Mouse (Mus musculus) thymus, postnatal 0 days (tissue): ENCODE results near the gene Blm. TPM values are rescaled to one million over a fixed set of nuclear protein-coding genes. Genes with fewer than 3 reads are reported as not detected.

Source experiments
- DNase-seq: peaks from one replicate; pipeline ENCODE4 v3.0.0-alpha.2; 2015; ENCODE audit warnings: low spot score
- polyA plus RNA-seq: library from polyadenylated mRNA; unstranded; fragments of >200 nt; fragmentation: Nextera tagmentation; extraction: Ambion mirVana; gene quantifications from 2 replicates; pipeline ENCODE4 v1.2.1, GENCODE M21; 2015

Gene Blm
- polyA plus RNA-seq, 1 experiment from 2014 or later, result 19.5 TPM

DNA sequence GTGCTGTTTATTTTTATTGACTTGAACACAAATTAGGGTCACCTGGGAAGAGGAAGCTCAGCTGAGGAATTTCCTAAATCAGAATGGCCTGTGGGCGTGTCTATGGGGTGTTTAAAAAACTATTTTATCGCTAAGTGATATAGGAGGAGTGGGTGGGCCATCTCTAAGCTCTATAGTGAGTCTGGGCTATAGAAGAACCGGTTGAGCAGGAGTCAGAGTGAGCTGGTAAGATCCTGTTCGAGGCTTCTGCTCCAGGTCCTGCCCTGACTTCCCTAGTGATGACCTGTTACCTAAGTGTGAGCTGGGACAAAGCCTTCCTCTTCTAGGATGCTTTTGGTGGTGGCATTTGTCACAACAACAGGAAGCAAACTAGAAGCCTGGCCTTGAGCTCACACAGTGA lies 94.2 kb downstream of the Blm start:
- DNase-seq, result no peak

DNA sequence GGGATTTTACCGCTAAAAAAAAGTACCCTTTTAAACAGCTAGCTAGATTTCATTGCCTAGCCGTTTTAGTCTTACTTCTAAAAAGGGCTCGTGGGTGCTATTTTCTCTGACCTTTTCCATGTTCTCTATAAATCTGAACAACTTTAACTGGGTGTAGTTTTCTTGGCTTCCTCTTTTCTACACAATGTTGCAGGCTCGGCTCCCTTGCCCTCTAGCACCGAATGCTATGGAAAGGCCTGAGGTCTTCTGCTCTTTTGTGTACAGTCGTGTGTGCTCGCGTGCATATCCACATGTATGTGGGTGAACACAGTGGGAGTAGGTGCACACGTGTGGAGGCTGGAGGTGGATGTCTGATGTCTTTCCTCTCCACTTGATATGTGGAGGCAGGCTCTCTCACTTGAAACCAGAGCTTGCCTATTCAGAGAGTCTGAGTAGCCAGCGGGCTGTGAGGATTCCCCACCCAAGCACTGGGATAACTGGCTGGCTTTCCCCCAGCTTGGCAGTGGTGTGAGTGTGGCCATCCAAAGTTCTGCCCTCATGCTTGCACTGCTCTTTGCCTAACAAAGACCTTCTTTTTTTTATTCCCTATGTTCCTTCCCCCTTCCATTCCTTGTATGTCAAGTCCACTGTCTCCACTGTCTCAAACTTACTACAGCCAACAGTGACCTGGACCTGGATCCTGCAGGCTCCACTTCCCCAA lies 95.0 kb downstream of the Blm start:
- DNase-seq, result no peak

DNA sequence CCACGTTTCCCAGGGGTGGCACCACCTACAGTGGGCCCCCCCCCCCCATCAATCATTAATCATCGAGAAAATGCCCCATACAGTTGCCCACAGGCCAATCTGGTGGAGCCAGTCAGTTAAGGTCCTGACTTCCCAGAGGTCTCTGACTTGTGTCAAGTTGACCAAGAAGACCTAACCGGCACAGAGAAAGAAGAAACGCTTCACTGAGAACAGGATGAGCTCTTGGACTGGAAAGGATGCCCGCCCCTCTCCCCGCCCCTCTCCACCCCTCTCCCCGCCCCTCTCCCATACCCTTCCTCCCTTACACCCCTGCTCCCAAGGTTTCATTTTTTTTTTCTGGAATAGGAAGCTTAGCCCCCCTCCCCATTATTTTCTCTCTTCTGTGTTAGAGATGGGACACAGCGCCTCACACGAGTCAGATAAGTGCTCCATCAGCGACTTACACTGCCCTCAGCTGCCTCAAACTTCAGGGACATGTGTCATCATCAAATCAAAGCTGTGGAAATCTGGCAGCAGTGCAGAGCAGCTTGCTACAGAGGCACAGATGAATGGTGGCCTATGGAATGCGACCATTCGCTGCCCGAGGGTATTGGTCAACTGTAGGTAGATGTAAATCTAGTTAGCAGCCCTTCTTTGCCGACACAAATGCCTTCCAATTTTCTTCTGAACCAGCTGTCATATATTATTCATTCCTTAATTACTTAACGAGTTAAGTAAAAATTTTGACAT lies 95.7 kb downstream of the Blm start:
- DNase-seq, result no peak

DNA sequence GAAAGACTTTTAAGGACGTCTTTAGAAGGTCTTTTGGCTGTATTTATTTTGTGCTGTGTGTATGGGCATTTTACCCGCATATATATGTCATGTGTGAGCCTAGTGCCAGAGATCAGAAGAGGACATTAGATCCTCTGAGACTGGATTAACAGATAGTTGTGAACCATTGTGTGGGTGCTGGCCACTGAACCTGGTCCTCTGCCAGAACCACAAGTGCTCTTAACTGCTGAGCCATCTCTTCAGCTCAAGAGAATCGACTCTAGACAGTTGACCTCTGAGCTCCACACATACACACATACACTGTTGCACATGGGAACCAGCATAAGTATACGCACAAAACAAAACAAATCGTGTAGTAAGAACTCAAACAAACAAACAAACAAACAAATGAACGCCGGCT lies 98.3 kb downstream of the Blm start:
- DNase-seq, result no peak

DNA sequence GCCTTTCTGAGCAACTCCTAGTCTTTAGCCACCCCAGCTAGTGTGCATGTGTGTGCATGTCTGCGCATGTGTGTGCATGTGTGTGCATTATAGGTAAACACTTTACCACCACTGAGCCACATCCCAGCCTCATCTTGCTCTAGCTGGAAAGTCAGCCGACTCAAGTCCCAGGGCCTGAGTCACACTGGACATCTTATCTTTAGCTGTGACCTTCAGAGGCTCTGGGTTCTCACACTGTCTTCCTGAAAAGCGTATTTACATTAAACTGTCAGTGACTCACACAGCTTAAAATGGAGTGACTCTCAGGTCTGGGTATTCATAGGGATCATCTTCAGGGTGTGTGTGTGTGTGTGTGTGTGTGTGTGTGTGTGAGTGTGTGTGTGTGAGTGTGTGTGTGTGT lies 99.3 kb downstream of the Blm start:
- DNase-seq, result no peak

DNA sequence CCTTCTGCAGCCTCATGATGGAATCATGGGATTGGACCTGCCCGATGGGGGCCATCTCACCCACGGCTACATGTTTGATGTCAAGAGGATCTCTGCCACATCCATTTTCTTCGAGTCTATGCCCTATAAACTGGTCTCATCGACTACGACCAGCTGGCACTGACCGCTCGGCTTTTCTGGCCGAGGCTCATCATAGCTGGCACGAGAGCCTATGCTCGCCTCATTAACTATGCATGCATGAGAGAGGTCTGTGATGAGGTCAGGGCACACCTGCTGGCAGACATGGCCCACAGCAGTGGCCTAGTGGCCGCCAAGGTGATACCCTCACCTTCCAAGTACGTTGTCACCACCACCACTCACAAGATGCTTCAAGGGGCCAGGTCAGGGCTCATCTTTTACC lies 105.3 kb downstream of the Blm start:
- no peak for DNase-seq

DNA sequence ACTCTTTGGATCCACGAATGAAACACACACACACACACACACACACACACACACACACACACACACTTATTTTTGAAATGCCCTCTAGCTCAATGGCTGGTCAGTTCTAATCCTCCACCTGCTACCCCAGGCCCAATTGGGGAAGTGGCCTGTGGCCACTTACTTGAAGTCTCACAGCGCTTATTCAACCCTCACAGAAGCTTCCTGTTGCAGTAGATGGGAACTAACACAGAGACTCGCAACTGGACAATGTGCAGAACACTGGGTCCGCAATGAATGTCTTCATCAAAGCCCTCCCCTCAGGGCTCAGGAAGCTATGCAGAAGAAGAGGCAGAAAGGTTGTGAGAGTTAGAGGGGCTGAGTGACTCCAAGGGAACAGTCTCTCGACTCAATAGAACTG lies 107.2 kb downstream of the Blm start:
- DNase-seq, result no peak

DNA sequence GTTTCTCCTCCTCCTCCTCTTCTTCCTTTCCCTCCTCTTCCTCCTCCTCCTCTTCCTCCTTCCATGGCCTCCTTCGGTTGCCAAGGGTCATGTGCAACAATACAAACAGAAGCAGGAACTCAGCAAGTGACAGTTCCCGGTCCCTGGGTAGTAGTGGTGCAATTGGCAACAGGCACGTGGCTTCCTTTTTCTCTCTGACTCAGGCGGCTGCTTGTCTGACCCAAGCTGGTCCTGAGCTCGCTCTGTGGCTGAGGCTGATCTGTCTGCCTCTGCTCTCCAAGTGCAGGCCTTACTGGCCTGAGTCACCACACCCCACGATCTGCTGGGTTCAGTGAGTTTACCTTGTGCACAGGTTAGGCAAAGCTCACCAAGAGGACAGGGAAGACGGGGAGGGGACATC lies 108.6 kb downstream of the Blm start:
- DNase-seq, result no peak

DNA sequence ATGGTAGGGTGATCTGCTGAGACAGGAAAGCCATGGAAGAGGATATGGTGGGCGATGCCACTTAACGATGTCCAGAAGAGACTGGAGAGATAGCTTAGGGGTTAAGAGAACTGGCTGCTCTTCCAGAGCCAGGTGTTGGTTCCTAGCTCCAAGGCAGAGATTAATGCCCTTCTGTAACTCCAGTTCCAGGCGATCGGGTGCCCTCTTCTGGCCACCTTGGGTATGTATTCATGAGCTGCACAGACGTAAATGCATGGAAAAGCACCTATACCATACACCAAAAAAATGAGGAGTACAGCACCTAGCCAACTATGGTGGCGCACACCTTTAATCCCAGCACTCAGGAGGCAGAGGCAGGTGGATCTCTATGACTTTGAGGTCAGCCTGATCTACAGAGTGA lies 110.2 kb downstream of the Blm start:
- peak; percentile 29 for DNase-seq

DNA sequence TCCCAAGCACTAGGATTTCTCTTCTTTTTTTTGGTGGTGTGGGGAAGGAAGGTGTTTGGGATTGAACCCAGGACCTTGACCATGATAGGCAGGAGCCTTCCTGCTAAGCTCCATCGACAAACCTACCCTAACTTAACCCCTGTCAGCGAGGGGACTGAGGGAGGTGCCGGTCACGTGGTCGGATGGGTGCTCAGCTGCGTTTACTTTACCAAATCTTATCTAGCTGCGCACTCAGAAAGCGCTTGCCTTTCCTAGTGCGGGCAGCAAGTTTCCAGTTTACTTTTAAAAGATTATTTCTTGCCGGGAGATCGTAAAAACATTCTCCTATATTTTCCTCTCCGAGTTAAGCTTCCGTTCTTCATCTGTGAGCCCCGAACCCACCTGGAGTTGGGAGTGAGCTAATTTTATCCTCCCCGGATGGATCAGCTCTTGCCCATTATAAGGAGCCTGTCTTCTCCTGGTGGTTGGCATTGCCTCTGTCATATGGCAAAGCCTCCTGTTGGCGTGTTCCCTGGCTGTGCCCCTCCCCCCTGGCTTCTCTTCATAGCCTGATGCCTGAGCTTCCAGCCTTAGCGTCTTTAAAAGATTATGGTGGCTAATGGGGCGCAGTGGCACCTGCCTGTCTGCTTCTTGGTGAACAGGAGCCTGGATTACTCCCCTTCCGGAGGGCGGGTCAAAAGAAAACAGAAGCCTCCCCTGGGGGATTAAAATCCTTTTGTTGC lies 112.0 kb downstream of the Blm start:
- DNase-seq, result no peak

DNA sequence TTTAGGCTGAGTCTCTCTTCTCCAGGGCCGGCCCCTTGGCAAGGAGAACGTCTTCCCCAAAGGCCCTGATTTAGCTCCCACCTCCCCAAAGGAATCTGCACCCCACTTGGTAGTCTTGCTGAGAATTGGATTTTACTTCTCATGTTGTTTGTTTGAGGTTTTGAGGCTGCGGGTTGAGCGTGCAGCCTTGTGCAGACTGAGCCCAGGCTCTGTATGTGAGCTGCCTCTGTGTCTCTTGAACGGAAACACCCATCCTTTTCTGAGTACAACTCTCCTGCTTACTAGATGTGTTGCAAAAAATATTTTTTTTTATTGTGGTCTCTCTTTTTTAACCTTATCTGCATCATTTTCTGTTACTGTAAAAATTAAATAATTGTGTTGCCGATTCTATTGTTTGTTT lies 113.3 kb downstream of the Blm start:
- no peak for DNase-seq

DNA sequence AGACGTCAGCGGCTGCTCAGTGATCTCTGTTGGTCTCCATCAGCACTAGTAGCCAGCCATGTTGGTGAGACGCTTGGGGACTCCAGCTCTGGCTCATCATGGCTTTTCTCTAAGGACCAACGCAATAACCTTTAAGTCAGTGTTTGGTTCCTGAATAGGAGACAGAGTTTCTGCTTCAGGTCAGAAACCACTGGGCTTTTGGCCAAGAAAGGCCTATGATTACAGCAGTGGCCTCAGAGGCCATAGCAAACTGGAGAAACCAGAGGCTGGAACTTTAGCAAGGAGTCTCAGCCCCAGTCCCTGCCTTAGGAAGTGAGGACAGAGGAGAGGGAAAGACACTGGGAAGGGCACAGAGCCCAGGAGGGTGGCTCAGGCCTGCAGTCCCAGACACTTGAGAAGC lies 114.3 kb downstream of the Blm start:
- no peak for DNase-seq

DNA sequence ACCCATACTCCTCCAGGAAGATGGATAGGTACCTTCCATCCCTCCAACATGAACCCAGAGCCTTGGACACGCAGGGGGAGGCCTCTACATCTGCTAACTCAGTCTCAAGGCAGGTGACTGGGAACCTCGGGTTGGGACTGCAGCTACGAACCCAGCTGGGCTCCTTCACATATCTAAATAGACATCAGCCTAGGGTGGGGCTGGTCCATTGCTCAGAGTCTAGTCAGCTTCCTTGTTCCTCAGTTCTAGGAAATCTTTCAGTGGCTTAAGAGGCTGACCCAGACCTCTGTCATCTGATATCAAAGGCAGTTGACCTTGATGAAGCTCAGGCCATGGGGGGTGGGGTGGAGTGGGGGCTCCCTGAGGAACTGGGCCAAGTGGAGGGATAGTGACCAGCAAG lies 115.6 kb downstream of the Blm start:
- DNase-seq, result no peak

DNA sequence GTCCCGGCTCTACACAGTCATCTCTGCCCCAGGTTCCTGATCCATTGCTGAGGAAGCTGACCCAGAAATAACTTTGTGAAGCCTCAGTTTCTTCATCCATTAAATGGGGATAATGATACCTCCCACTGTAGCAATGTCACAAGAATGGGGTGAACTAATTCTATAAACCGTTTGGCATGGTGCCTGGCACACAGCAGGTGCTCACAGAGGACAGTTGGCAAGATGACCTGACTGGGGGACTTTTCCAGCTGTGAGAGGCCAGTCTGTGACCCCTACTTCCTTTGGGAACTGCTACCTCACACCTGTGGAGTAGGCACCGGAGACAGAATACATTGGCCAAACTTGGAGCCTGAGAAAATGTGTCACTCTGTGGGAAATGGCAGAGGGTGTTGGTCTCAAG lies 116.9 kb downstream of the Blm start:
- no peak for DNase-seq

DNA sequence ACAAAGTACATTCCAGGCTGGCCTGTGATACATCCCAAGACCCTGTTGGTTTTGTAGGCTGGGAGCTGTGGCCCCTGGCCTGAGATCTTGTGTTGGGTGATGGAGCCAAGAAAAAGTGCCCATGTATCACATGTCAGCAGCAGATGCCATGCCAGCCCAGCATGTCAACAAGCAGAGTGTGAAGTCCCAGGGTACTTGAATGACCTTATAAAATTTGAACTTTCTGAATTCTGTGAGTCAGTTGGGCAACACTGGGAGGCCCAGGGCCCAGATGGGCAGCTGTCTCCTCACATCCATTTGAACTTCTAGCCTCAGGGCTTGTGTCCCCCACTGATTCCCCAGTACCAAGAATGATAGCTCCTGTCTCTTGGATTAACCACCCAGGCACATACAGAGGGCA lies 117.3 kb downstream of the Blm start:
- no peak for DNase-seq

DNA sequence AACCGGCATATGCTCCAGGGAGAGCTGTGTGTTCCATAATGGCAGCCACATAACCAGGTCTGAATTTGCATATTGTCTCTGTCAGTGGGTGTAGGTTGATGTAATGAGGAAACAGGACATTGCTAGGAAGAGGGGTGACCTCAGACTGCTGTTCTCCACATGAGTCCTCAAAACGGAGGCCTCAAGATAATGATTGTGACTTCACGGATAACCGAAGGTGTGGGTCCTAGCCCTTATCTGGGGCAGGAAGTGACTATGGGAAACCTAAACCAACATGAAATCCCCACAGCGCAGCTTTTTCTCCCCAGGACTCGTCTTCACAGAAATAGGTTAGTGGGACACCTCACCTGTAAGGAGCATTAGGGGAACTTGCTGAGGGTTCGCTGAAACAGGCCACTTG lies 118.0 kb downstream of the Blm start:
- DNase-seq, result peak; percentile 66

DNA sequence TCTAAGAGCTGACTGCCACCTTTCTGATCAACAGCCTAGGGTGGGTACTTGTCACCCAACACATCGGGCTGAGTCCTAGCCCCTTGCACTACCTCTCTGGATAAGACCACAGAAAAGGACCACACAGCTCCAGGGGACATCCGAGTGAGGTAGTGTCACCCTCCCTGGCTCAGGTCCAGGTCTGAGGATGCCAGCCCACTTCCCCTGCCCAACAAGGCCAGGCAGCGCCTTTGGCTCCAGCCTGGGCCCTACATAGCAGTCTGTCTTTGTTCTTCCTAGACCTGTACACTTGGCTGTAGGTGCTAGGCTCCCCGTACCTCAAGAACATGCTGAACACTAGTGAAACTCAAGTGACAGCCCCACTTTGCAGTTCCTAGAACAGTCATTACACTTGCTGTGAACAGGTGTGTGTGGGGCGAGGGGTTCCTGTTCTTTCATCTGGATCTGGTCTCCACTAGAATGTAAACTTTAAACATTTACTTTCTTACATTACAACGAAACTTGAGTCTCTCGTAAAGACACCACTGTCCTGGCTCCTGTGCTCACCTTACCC lies 120.5 kb downstream of the Blm start:
- DNase-seq, result peak; percentile 52

DNA sequence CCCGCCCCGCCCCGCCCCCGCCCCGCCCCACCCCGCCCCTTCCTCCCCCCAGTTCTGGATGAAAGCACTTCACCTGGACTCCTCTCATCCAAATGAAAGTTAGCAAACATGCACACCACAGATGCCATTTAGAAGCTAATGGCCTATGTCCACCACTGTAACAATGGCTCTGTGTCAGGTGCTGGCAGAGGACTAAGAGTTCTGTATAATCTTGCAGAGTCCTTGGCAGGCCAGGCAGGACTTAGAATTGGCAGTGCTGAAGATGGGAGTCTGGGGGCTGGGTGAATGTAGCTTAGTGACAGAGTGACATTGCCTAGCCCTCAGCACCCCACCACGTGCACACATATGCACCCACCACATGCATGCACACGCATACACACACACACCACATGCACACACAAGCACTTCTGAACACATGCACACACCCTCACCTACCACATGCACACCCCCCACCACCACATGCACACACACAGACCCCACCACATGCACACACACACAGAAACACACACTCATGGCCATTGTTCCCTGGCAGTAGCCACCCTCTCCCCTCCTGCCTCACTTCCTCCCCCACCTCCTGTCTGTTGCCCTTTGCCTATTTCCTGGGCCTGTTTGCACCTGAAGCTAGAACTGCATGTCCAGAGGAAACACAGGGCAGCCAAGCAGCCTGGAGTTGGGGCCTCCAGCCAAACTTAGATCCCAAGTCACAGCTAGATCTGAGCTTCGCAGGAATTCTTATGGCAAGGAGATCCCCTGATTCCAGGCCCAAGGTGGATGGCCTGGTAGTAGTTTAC lies 121.2 kb downstream of the Blm start:
- peak; percentile 34 for DNase-seq

DNA sequence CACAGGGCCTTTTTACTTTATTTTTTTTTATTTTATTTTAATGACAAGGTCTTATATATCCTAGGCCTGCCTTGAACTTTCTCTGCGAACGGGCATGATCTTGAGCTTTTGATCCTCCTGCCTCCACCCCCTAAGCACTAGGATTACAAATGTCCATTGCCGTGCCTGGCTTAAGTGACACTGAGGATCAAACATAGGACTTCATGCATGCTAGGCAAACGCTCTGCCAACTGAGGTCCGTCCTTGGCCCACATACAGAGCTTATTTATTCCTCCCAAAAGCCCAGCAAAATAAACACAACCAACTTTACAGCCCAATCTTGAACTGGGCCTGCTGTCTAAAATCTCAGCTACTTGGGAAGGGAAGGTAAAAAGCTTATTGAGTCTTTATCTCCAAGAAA lies 122.1 kb downstream of the Blm start:
- DNase-seq, result no peak

DNA sequence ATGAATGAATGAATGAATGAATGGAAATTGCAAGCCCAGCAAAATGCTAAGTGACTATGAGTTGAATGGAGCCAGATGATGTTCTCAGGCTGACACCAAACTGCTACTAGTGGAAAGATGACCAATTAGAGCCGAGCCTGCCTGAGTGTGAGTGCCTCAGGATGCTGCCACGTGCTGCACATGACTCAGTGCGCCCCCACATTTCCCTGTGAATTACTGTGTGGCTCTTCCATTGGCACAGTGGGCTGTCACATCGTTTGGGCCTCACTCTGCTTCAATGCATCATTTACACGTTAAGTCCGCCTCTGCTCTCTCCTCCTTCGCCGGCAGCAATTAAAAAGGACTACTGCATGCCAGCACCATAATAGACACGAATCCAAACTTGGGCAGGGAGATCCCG lies 122.6 kb downstream of the Blm start:
- no peak for DNase-seq

DNA sequence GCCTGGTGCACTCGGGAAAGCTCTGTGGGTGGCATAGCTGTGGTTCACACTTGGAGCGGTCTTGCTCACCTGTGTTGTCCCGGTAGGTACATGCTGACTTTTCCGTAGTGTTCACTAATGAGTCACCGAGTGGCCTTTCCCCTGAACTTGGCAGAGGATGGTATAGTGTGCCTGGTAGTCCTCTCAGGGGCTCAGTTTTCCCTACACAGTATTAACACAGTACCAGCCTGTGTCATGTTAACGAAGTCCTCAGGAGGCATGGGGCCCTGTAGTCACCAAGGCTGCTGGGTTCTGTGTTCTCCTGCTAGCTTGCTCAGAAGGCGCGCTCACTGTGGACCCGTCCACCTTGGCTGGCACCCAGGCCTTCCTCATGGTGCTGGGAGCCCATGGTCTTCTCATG lies 124.5 kb downstream of the Blm start:
- DNase-seq, result no peak

DNA sequence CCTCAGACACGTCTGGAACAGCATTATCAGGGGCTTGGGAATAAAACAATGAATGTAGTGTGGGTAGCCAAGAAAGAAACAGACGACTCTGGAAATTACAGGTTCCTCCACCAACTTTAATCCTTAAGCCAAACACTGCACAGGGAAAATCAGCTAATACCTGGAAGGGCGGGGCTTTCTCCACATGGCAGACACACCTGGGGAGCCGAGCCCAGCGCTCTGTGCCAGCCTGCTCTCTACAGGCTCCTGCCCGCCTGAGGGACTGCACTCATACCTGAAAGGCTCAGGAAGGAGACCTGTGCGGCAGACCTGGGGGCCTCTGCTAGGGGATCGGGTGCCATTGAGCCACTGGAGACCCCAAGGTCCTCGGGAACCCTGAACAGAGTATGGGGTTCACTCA lies 127.2 kb downstream of the Blm start:
- DNase-seq, result no peak
